Mouse (Mus musculus) kidney, postnatal 4 days (tissue): Measurements from ENCODE around the gene Eif4a1.
"Not testable (repeated sequence)": the region's sequence is repeated elsewhere in the genome, so short reads cannot be mapped to it uniquely, and the experiment has no call there.

Experiments
- DNase-seq, 2 experiments: peaks; one replicate each; pipeline ENCODE4 v3.0.0; 2021; ENCODE audit warnings: mixed read lengths in 2 of 2

Gene Eif4a1

DNA sequence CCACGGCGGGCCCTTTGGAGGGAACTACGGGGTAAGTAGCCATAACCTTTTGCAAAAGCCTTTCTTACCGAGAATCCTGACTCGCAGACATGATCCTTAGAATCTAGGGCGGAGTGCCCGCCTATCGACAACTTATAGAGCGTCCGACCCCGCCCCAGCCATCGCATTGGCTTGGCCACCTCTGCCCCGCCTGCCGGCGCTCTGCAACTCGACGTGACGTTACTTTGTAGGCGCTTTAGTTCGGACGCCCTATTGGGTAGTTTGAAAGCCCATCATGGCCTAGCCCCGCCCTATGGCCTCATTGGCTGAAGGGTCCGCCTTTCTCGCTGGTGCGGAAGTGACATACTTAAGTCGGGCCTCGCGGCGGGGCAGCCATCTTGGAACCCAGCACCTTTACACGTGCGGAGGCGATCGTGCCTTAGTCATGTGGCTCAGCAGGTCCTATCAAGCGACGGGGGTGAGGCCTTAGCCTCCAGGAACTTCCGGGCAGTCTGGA, at the start of gene Eif4a1:
TSS of gene Eif4a1 (minus strand) at position 213 of the 496 bp plus-strand sequence.
- DNase-seq = peak; percentile 100

DNA sequence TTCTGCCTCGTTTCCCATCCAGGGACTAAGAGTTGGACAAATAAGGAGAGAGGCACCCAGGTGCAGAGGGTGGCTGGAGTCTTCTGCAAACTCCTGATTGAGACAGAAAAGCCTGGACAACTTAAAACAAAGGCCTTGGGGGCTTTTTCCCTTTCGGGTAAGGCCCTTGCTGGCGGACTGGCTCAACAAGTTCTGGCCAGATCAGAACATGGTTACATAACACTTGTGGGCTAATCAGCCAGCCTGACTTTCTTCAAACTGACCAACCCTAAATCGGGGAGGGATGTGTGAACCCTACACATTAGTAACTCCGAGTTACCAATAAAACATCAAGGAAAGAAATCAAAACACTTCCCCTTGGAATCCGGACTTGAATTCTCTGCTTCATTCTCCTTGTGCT, 48.6 kb upstream of the Eif4a1 start:
- no peak for DNase-seq

DNA sequence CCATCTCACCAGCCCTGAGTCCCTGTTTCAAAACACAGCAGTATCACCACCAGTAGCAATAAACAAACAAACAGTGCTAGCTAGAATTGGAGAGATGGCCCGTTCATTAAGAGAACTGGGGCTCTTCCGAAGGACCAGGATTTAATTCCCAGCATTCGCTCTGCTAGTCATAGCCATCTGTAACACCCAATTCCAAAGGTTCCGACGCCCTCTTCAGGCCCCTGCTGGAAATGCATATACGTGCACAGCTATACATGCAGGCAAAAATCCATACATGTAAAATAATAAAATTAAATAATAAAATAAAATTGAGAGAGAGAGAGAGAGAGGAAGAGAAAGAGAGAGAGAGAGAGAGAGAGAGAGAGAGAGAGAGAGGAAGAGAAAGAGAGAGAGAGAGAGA, 47.2 kb upstream of the Eif4a1 start:
- peak in 1 of 2 experiments; percentile 23 for DNase-seq

DNA sequence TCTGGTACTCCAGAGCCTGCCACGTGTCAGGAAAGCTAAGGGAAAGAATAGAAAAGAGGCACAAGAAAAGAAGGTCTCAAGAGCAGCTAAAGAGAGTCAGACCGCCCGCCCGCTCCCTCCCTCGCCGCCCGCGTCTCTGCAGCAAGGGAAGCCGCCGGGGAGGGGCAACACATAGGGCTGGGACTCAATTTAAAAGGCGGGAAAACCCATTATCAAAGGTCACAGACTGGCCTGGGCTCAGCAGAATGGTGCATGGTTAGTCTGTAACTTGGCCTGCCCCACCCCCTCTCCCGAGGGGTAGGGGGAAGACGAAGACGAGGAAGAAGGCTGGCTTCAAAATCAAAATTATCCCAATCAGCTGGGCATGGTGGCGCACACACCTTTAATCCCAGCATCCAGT, 46.4 kb upstream of the Eif4a1 start:
- peak in 1 of 2 experiments; percentile 35 for DNase-seq

DNA sequence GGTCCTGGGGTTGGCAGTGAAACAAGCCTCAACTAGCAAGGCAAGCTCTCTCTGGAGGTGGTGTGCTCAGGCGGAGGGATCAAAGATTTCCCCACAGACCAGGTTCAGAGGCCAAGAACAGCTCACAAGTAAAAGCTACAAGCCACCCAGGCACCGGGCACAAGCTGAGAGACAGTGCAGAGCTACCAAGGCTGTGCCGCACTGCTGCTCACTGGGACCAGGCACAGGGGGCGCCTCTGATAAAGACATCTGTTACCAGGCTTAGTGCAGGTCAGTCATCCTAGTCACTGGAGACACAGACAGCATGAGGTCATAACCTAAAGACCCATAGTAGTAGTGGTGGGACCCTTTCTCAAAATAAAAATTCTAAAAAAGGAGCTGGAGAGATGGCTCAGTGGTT, 44.7 kb upstream of the Eif4a1 start:
- DNase-seq = no peak

DNA sequence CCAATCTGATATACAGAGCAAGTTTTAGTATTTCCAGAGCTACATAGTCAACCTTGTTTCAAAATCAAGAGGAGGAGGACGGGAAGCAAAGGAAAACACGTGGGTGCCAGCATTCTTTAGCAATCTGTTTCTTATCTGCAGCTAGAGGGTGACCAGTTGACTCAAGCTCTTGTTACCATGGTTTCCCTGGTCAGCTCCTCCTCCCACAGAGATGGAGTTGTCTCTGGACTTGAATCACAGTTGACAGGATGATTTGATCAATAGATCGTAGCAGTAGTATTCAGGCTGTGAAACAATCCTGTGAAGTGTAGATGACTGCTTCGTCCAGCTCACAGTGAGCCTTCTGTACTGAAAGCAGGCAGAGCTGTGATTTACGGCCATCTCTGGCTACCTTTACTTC, 43.7 kb upstream of the Eif4a1 start:
- DNase-seq = peak; percentile 28 to 47

DNA sequence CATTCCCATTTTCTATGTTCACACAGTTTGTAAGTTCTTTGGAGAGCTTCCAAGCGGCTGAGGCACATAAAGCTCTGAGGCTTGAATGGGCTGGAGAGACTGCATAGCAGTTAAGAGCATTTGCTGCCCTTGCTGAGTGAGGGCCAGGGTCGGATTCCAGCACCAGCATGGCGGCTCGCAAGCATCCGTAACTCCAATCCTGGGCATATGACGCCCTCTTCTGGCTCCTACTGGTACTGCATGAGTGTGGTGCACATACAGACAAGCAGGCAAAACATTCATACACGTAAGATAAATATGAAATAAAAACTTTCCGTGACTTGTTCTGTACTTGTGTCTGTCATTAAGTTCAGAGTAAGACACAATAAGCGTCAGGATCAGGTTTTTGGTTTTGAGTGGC, 43.3 kb upstream of the Eif4a1 start:
- DNase-seq = peak; percentile 70 to 77

DNA sequence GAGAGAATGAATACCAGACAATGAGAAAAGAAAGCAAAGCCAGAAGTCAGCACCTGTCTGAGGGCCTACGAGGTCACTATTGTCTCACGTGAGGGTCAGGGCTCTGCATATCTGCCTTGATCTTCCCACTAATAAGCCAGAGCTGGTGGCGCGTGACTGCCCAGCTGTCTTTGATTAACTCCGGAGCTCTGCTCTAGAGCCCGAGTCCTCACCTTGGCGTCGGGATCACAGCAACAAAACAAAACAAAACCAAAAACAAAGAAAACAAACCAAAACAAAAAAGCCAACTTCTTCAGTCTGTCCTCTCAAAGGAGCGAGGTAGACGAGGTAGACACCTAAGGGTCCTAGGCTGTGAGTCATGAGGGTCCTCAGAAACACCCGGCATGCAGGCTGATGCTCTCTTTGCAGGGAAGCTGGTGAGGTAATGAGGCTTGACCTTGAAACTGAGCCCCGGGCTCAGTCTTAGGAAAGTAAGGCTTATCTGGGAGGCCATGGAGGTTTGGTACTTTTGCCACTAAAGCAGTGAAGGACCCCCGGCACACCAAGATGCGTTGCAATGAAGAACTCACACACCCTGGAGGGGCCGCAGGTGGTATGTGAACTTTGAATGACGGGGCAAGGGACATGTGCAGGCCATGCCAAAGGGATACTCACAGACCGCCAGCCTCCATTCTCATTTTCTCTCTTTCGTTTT, 42.6 kb upstream of the Eif4a1 start:
- peak; percentile 61 to 78 for DNase-seq

DNA sequence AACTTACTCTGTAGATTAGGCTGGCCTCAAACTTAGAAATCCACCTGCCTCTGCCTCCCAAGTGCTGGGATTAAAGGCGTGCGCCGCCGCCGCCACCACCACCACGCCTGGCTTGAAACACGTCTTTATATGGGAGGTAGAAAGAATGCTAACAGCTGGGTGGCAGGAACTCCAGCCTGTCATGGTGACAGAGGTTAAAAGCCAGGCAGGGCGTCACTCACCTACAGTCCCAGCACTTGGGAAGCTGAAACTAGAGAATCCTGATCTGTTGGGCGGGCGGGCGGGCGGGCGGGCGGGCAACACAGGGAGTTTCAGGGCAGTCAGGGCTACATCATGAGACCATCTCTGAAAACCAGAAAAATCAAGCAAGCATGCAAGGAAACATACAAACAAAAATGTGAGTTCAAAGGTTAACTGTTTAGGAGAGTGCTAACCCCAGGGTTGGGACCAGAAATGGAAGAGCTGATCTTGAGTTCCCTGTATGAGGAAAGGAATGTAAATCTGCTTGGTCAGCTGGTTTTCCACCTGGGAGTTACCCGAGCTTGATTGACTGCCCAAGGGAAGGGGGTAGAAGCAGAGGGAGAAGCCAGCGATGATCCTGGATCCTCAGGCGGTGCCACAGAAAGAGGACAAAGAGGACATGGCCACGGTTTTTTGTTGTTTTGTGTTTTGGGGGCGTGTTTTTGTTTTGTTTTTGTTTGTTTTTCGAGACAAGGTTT, 40.9 kb upstream of the Eif4a1 start:
- DNase-seq = peak; percentile 24 to 53

DNA sequence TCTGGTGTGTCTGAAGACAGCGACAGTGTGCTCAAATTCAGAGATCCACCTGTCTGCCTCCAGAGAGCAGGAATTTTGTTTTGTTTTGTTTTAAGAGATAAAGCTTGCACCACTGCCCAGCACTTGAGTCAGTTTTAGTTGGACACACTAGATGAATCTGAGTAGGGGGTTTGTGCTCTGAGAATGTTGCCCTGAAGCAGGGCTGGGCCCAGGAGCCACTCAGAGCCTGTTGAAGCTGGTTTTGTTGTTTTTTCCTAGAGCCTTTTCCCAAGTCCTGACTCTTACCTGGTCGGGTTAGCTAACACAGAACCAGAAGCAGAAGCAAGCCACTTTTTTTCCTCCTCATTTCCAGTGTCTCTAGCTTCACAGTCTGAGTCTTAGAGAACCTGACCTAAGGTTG, 38.9 kb upstream of the Eif4a1 start:
- DNase-seq = no peak

DNA sequence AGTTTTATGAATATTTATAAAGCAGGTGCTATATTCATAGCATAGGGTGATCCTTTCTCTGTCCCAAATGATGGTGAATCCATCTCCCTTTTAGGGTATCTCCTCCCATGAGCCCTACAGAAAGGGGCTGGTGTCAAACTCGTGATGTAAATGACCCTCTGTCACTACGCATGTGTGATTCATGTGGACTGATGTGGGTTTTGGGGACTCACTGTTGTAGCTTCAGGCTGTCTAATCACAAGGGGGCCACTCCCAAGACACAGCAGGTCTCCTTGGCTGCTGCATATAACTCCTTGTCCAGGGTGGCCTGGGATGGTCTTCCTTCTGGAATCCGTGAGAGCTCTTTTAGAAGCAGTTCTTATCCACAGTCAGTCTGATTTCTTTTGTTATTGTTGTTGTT, 38.2 kb upstream of the Eif4a1 start:
- no peak for DNase-seq

DNA sequence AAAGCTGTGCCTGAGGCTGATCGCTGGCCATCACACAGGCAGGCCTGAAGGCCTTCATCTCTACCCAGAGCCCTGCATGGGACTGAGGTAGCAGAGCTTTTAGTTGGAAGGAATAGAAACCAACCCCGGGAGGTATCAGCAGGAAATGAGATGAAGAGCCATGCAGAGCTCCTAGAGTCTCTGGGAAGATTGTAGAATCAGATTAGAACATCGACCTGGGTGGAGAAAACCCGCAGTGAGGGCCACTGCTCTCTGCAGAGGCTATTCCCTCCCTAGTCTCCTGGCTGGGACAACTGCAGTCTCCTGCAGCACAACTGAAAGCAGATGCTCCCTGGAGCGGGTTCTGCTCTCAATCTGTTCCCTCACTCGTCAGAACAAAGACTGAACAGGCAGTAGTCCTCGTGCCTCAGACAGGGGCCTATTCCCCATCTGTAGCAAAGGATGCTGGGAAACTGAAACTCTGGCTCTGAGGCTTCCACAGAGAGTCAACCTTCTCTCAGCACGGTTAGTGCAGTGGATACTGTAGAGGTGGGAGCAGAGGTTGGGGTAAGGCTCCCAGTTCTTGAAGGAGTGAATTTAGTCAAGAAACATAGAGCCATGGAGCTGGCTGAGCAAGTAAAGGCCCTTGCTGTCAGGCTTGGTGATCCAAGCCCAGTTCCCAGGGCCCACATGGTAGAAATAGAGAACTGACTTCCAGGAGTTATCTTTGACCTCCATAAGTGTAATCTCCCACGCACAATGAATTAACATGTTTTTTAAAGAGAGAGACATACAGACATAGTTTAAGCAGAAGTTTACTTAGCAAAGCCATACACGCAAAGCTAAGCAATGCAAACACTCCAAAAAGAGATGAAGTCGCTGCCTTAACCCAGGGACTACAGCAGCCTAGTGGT, 37.6 kb upstream of the Eif4a1 start:
- no peak for DNase-seq

DNA sequence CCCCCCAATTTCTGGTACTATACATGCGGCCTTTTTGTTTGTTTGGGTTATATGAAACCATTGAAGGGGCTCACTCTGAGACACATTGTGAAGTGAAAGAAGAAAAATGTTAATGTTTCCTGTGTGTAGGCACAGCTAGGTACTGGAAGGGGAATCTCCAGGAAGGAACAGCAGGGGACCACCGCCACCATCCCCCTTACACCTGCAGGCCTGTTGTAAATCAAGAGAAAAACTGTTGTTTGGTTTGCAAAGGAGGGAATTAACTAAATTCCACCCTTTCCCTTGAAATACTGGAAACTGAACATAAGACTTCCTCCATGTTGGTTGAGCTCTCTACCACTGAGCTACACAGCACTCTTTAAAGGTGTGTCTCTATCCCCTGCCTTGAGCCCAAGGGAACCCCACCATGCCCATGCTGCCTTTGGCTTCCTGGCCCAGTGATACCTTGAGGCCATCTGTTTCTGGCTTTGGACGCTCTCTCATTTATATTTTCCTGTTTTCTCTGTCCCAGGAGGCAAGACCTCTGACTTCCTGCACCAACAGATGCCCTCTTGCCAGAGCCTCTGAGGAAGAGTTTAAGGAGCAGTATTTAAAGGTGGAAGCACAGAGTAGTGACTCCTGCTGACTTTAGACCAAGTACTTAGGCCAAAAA, 36.5 kb upstream of the Eif4a1 start:
- no peak for DNase-seq

DNA sequence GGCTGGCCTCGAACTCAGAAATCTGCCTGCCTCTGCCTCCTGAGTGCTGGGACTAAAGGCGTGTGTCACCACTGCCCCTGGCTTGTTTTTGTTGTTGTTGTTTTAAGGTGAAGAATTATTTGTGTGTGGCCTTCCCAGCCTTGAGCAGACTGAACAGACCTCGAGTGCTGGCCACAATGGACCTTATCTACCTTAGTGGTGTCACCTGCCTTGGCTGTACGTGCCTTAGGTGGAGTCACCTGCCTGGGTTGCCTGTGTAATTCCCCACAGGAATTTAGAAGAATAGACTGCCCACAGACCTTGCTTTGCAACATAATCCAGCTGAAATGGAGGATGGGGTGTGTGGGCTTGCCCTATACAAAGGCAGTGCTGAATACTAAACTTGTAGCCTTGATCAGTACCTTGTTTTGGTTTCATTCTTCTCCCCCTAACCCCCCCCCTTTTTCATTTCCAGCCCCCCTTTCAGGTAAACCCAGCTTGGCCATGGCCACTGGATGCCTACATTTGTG, 35.7 kb upstream of the Eif4a1 start:
- DNase-seq = no peak

DNA sequence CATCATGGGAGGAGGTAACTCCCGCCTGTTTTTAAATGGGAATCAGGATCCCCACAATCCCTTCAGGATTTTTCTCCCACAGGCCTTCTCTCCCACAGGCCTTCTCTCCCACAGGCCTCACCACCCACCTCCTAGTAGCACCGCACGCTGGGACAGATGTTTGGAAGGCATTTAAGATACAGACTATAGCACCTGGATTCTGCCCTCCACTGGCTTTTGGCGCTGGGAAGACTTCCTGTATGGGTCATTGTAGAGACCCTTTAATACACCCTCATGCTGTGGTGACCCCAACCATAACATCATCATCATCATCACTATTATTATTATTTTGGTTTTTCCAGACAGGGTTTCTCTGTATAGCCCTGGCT, 35.2 kb upstream of the Eif4a1 start:
- no peak for DNase-seq

DNA sequence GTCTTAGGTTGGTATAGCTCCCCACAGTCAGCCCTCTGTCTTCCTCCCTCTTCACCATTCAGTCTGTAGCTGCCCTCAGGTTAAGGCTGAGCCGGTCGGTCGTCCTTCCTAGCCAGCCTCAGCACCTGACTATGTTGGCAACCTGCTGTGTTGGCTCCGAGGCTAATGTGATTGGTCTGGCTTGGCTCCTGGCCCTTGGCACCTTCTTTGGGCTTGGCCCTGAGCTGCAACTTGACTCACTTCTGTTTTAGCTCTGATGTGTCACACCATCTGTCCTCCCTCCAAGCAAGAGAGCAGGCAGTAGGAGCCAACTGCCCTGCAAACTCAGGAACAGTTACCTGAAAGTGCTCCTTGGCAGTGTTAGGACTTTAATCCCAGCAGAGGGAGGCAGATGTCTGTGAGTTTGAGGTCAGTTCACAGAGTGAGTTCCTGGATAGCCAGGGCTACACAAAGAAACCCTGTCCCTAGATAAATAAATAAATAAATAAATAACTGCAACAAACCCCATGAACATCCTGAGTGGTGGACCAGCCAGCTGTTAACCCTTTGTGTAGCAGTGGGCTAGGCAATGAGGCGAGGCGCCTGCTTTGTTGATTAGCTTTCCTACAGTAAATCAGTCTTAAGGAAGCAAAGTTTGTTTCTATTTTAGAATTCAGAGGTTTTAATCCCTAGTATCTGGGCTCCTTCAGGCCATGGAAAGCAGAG, 34.7 kb upstream of the Eif4a1 start:
- DNase-seq = peak in 1 of 2 experiments; percentile 33

DNA sequence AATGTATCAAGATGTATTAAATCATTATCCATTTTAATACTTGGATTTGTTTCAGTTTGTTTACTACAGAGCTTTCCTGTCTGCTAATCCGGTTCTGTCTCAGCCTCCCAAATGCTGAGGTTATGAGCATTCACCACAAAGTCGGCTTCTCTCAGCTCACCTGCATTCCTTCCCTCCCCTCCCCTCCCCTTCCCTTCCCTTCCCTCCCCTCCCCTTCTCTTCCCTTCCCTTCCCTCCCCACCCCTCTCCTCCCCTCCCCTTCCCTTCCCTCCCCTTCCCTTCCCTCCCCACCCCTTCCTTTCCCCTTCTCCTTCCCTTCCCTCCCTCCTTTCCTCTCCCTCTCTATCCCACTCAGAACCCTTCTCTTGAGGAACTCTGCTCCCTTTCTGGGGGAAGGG, 32.4 kb upstream of the Eif4a1 start:
- DNase-seq = no peak

DNA sequence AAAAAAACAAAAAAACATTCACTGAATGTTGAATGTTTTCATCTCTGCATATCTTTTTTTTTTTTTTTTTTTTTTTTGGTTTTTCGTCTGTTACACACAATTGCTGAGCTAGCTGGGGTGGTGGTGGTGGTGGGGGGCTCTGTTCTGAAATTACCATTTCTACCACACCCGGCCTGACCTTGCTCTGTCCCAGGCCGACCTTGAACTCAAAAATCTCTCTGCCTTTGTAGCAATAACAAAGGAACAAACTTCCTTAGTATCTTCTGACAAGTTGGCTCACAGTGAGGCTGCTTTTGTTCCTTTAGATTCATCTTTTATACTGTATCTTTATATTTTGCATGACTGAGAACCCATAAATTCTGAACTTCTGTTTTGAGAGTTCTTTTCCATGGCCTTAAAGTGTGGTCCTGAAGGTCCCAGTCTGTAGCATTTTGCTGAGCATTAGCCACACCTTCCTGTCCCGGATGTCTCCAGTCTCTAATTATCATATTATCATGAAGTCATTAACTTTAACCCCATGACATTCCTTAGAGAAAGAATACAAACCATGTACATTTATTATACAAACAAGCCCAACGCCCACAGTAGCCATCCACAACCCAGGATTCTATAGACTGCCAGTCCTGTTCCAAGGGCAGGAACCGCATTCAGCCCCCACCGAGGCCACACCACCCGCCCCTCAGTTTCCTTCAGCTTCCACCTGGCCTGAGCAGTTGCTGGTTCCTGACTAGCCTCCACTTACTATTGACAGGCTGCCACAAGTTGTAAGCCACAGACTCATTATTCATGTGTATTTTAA, 31.8 kb upstream of the Eif4a1 start:
- no peak for DNase-seq

DNA sequence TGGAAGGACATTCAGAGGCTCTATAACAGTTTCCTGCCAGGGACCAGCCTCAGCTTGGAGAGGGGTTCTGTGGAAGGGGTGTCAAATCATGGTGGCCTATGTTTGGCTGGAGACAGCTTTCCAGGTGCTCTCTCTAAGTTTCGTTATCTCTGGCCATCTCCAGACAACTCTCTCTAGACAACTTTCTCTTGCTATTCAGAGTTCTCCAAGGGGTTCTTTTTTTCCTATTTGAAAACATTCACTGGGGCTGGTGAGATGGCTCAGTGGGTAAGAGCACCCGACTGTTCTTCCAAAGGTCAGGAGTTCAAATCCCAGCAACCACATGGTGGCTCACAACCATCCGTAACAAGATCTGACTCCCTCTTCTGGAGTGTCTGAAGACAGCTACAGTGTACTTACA, 31.2 kb upstream of the Eif4a1 start:
- not testable (repeated sequence) for DNase-seq

DNA sequence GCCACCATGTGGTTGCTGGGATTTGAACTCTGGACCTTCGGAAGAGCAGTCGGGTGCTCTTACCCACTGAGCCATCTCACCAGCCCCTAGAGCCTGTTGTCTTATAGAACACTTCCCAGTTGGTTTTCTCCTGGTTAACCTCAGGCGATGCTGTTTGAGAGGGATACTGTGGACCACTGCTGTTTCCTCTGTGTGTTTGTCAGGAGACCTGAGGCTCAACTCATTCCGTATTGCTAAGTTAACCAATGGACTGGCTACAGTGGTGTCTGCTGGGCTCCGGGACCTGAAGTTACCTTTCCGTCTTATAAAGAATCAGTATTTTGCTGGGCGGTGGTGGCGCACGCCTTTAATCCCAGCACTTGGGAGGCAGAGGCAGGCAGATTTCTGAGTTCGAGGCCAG, 30.7 kb upstream of the Eif4a1 start:
- DNase-seq = not testable (repeated sequence)

DNA sequence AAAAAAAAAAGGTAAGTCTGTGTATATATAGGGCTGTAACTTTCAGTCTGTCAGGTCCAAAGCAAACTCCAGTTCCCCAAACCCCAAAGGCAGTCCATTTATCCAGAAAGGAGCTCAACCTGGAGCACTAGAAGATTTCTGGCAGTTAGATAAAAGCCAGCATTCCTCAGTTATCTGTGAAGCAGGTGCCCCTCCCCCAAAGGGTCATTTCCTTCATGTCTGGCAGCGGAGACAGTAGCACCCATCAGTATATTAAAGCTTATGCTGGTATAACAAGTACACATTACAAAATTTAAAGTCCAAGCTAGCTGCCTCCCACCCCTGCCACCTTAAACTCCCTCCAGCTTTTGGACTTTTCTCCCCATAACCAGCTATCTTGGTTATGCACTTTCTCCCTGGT, 27.4 kb upstream of the Eif4a1 start:
- DNase-seq = no peak
